Mouse (Mus musculus) C2C12 (cell line): Measurements from ENCODE around the gene Rnpepl1. TPM values are rescaled to one million over a fixed set of nuclear protein-coding genes. Genes with fewer than 3 reads are reported as not detected.
A peak's percentile ranks its signal among the peaks of the same experiment; 100 is the strongest.

ENCODE experiments used
- H3K27me3 ChIP-seq: one replicate; pipeline ENCODE4 v1.6.1; 2011; ENCODE audit not compliant: control insufficient read depth, insufficient read depth, insufficient read length
- H3K36me3 ChIP-seq: one replicate; pipeline ENCODE4 v1.6.1; 2011; ENCODE audit not compliant: control insufficient read depth, insufficient read depth
- H3K4me3 ChIP-seq: one replicate; pipeline ENCODE4 v1.5.1; 2011; ENCODE audit warnings: mild to moderate bottlenecking, control low read depth; ENCODE audit not compliant: poor library complexity, insufficient read depth, severe bottlenecking
- H3K79me2 ChIP-seq: one replicate; pipeline ENCODE4 v1.6.1; 2011; ENCODE audit not compliant: control insufficient read depth, insufficient read depth
- H3K79me3 ChIP-seq: one replicate; pipeline ENCODE4 v1.6.1; 2011; ENCODE audit warnings: low read depth, control low read depth
- H3ac ChIP-seq: one replicate; pipeline ENCODE3; 2011; ENCODE audit warnings: low read depth; ENCODE audit not compliant: control insufficient read depth, insufficient read length
- CEBPB ChIP-seq: IDR thresholded peaks from one replicate; pipeline ENCODE4 v1.6.1; 2011; ENCODE audit warnings: low read depth, mild to moderate bottlenecking, control low read depth, moderate library complexity
- CTCF ChIP-seq: IDR thresholded peaks from one replicate; pipeline ENCODE4 v1.5.1; 2011; ENCODE audit not compliant: control insufficient read depth, insufficient read depth, insufficient read length
- FOSL1 ChIP-seq: IDR thresholded peaks from one replicate; pipeline ENCODE4 v1.8.0; 2011; ENCODE audit warnings: mild to moderate bottlenecking, low read length; ENCODE audit not compliant: poor library complexity, insufficient read depth, severe bottlenecking
- MAX ChIP-seq: IDR thresholded peaks from one replicate; pipeline ENCODE4 v1.6.1; 2011; ENCODE audit warnings: mild to moderate bottlenecking, control low read depth
- MYOD1 ChIP-seq: IDR thresholded peaks from one replicate; pipeline ENCODE4 v1.6.1; 2011; ENCODE audit warnings: low read depth; ENCODE audit not compliant: control insufficient read depth, insufficient read length
- MYOG ChIP-seq: IDR thresholded peaks from one replicate; pipeline ENCODE4 v1.6.1; 2011; ENCODE audit not compliant: control insufficient read depth, insufficient read length; ENCODE audit errors: extremely low read depth
- USF1 ChIP-seq: IDR thresholded peaks from one replicate; pipeline ENCODE4 v1.6.1; 2011; ENCODE audit warnings: low read depth, mild to moderate bottlenecking, control low read depth, moderate library complexity
- polyA plus RNA-seq: library from polyadenylated mRNA; unstranded; fragments of >200 nt; fragmentation: generic; extraction: Trizol; gene quantifications from one replicate; pipeline ENCODE4 v1.2.1, GENCODE M21; 2012; ENCODE audit warnings: missing spikeins

Rnpepl1 gene
- polyA plus RNA-seq, 1 experiment: 29.9 TPM

DNA sequence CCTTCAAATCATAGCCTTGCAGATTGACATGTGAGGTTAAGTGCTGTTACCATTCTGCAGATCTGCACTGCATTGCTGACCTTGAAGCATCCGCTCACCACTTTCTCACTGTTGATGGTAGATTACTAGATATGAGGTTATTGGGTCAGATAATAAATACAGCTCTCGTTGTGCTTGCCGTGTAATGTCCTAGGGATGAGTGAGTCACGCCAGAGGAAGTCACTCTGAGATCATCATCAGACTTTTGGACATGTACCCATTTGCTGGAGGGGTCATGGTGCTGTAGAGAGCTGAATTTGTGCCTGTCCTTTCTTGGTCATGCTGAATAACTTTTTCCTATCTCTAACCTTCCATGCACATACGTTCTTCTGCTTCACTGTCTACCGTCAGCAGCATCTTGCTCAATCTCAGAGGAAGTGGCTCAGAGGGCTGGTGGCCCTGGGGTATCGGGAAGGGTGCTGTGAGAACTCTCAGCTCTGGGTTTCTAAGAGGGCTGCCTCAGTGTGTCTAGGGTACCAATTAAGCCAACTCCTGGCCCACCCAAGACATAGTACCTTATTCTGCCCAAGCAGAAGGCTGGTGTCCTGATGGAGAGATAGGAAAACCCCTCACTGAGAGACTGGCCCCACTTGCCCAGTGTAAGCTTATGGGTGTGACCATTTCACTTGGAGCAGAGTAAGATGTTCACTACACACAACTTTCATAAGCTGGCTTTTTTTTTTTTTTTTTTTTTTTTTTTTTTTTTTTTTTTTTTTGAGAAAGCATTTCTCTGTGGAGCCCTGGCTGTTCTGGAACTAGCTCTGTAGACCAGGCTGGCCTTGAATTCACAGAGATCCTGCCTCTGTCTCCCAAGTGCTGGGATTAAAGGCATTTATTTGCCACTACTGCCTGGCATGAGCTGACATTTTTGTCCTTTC, 61.6 kb downstream of the Rnpepl1 start:
- H3K79me3 ChIP-seq: no peaks in the 10 kb centered on the region
- no peaks in the 10 kb centered on the region for H3K79me2 ChIP-seq
- H3K27me3 ChIP-seq: no peaks in the 10 kb centered on the region
- TF ChIP-seq USF1 (no peak), FOSL1 (peak; percentile 58), CEBPB (peak; percentile 22), MYOD1 (no peak), MYOG (no peak)
- H3ac ChIP-seq: no peak overlapping the region
- H3K36me3 ChIP-seq: no peaks in the 10 kb centered on the region
- no peak overlapping the region for H3K4me3 ChIP-seq

DNA sequence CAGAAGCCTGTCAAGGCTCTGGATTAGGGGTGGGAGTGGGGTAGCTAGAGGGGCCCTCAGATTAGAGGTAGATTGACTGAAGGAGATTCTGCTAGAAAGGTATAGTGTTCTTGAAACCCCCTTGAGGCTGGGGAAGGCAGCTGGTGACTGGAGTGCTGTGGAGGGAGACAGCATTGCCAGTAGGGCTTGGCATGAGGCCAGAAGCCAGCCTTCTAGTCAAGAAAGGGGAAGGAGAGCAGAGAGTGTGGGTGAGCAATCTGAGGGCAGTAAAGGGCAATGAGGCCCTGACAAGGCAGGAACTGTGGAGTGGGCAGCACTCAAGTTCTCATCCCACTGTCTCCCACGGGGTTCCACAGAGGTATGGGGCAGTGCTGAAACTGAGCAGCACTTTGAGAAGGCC, 62.3 kb downstream of the Rnpepl1 start:
- Histone ChIP-seq H3ac (no peak overlapping the region), H3K36me3 (no peaks in the 10 kb centered on the region)
- TF ChIP-seq CEBPB (no peak), CTCF (no peak), MYOG (no peak), MAX (no peak), MYOD1 (no peak), FOSL1 (no peak), USF1 (no peak)

More for the DNA sequence above, 62.3 kb downstream of the Rnpepl1 start:
- Histone ChIP-seq H3K27me3 (no peaks in the 10 kb centered on the region), H3K79me3 (no peaks in the 10 kb centered on the region), H3K79me2 (no peaks in the 10 kb centered on the region), H3K4me3 (no peak overlapping the region)

Other genes starting within 250 kb of the Rnpepl1 start
- 380 TPM for gene Gpc1, start 79.1 kb upstream of the Rnpepl1 start, polyA plus RNA-seq
- 0.57 TPM for gene Ankmy1, start 7.9 kb upstream of the Rnpepl1 start, polyA plus RNA-seq
- gene Dusp28, start 3.8 kb upstream of the Rnpepl1 start, polyA plus RNA-seq: 9.3 TPM
- 19.8 TPM for gene Capn10, start 23.6 kb downstream of the Rnpepl1 start, polyA plus RNA-seq
- gene Gpr35, start 40.1 kb downstream of the Rnpepl1 start, polyA plus RNA-seq: 0.13 TPM
- gene Aqp12, start 95.6 kb downstream of the Rnpepl1 start, polyA plus RNA-seq: not detected
- gene Kif1a, start 191.2 kb downstream of the Rnpepl1 start, polyA plus RNA-seq: 3.4 TPM
- gene Agxt, start 224.5 kb downstream of the Rnpepl1 start, polyA plus RNA-seq: not detected